Mouse (Mus musculus) ES-Bruce4 (cell line): ENCODE data around the gene 1700021F07Rik. TPM values are rescaled to one million over a fixed set of nuclear protein-coding genes. Genes with fewer than 3 reads are reported as not detected.

Source experiments
- H3K27ac ChIP-seq: 2 replicates; pipeline ENCODE4 v1.5.1; 2012; ENCODE audit warnings: low read length, inconsistent platforms; ENCODE audit not compliant: insufficient read depth
- H3K27me3 ChIP-seq: 2 replicates; pipeline ENCODE4 v1.6.1; 2012; ENCODE audit warnings: mild to moderate bottlenecking, low read length, inconsistent platforms; ENCODE audit not compliant: control insufficient read depth, poor library complexity, insufficient read depth, severe bottlenecking
- H3K36me3 ChIP-seq: 2 replicates; pipeline ENCODE4 v1.6.1; 2012; ENCODE audit warnings: inconsistent platforms, mild to moderate bottlenecking, low read length, moderate library complexity; ENCODE audit not compliant: control insufficient read depth, poor library complexity, insufficient read depth, severe bottlenecking
- H3K4me1 ChIP-seq: one replicate; pipeline ENCODE4 v1.8.1; 2011; ENCODE audit warnings: low read length; ENCODE audit not compliant: control insufficient read depth, insufficient read depth
- H3K4me3 ChIP-seq: 2 replicates; pipeline ENCODE4 v1.5.1; 2011; ENCODE audit warnings: low read depth, mild to moderate bottlenecking, low read length
- H3K9ac ChIP-seq: 2 replicates; pipeline ENCODE4 v1.6.1; 2012; ENCODE audit warnings: low read depth, mild to moderate bottlenecking, inconsistent platforms; ENCODE audit not compliant: poor library complexity, severe bottlenecking
- H3K9me3 ChIP-seq: replicated peaks from 2 replicates; pipeline ENCODE4 v1.6.1; 2012; ENCODE audit warnings: mild to moderate bottlenecking, low read length, inconsistent platforms; ENCODE audit not compliant: control insufficient read depth, poor library complexity, insufficient read depth, severe bottlenecking
- CTCF ChIP-seq: IDR thresholded peaks from one replicate; pipeline ENCODE4 v1.8.1; 2011; ENCODE audit warnings: low read depth, low read length
- EP300 ChIP-seq: IDR thresholded peaks from 2 replicates; pipeline ENCODE4 v1.6.1; 2011; ENCODE audit warnings: low read depth, low read length; ENCODE audit not compliant: insufficient read depth
- POLR2A ChIP-seq: IDR thresholded peaks from one replicate; pipeline ENCODE4 v1.8.1; 2011; ENCODE audit warnings: low read length; ENCODE audit not compliant: insufficient read depth
- polyA plus RNA-seq: library from polyadenylated mRNA; stranded (reverse); fragments of >200 nt; gene quantifications from 2 replicates; pipeline ENCODE4 v1.2.4, GENCODE M21; 2011; ENCODE audit warnings: low read depth; ENCODE audit not compliant: missing spikeins, insufficient read depth, insufficient read length

Gene 1700021F07Rik
- polyA plus RNA-seq, 1 experiment, result not detected

DNA sequence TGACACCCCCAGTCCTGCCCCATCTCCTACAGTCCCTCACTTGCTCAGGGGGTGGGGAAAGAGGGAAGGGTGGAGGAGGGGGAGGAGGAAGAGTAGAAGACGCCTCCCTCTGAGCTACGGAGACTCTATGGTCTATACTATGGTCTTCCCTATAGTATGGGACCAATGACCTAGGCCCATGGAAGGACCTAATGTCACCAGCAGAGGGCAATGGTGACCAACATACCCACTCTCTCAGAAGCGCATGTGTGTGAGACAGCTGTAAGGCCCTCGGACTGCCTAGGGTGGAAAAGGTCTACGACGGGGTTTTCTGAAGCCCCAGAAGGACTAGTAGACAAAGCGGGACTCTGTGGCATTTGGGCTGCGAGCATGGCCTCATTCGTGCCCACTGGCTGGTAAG, 31.5 kb downstream of the 1700021F07Rik start:
- Histone ChIP-seq H3K9me3 (no peaks in the 10 kb centered on the region), H3K4me1 (no peaks in the 10 kb centered on the region), H3K27me3 (no peaks in the 10 kb centered on the region), H3K27ac (no peak overlapping the region), H3K36me3 (no peaks in the 10 kb centered on the region), H3K9ac (no peak overlapping the region), H3K4me3 (no peak overlapping the region)
- TF ChIP-seq POLR2A (no peak), EP300 (no peak), CTCF (peak; percentile 66)

DNA sequence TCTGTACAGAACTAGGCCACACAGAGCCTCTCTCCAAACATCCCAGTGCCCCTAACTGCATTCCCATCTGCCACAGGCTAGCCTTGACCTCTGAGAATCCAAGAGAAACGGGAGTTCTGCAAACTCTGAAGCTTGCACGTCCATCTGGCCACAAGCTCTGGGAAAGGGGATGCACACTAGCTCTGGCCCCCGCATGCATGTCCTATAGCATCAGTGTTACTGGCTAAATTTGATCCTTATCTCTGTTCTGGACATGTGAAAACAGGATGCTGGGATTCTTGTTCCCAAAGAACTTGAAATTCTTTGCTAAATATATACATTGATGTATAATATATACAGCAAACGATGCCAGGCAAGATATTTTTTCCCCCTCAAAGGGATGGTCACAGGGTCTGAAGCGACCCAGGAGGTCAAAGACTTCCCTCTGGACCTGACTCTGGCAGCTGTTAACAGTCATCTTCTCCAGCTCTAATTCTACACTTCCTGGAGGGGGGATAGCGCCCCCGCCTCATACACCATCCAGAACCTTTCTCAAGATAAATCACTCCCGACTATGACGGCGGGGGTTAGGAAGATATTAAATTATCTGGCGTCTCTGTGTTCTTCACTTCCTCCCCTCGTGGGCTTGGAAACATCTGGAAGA, 36.5 kb downstream of the 1700021F07Rik start:
- no peak for TF ChIP-seq EP300
- TF ChIP-seq CTCF, result no peak
- TF ChIP-seq POLR2A, result no peak
- Histone ChIP-seq H3K9me3 (no peaks in the 10 kb centered on the region), H3K36me3 (no peaks in the 10 kb centered on the region), H3K4me3 (no peak overlapping the region), H3K27ac (no peak overlapping the region), H3K9ac (no peak overlapping the region), H3K4me1 (no peaks in the 10 kb centered on the region), H3K27me3 (no peaks in the 10 kb centered on the region)

DNA sequence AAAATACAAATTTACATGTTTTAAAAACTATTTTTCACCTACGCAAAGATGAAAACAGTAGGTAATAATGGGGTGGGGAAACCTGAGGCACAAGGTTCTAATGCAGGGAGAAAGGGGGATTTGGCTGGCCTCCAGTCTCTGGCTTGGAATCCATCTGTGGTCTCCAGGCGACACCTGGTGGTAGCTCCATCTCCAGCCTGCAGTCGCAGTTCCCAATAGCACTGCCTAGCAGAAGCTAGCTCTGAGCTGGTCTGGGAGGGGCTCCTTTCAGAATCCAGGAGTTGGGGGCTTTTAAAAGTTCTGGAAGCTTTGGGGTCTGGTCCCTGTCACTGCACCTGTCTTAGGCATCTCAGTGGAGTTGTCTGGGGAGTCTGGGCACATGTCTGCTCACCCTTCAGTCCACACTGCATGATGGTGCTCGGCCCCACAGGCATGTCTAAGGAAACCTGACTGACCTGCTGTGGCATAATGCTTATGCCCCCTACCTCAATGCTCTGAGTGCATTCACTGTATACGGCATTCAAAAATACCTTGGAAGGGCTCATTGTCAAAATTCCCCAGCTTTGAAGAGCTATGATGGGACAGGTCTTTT, 39.6 kb downstream of the 1700021F07Rik start:
- Histone ChIP-seq H3K36me3 (no peaks in the 10 kb centered on the region), H3K9me3 (no peaks in the 10 kb centered on the region), H3K27me3 (no peaks in the 10 kb centered on the region), H3K9ac (no peak overlapping the region), H3K4me3 (no peak overlapping the region), H3K27ac (no peak overlapping the region), H3K4me1 (no peaks in the 10 kb centered on the region)
- TF ChIP-seq POLR2A, result no peak
- TF ChIP-seq EP300, result no peak
- peak; percentile 85 for TF ChIP-seq CTCF

DNA sequence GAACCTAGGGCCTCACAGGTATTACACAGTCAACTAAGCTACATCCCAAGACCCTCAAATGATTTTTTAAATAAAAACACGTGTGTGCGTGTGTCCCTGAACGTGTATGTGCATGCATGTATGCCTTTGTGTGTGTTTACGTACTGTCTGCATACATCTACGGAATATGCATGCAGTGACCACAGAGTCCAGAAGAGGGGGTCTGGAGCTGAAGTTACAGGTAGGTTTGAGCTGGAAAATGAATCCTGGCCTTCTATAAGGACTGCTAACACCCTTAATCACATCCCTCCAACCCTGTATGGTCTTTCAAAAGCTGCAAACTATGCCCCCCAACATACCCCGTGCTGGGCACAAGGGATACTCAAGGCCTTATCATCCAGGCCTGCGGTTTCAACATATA, 41.0 kb downstream of the 1700021F07Rik start:
- Histone ChIP-seq H3K9me3 (no peaks in the 10 kb centered on the region), H3K4me3 (no peak overlapping the region), H3K9ac (no peak overlapping the region), H3K36me3 (no peaks in the 10 kb centered on the region), H3K27ac (no peak overlapping the region), H3K4me1 (no peaks in the 10 kb centered on the region), H3K27me3 (no peaks in the 10 kb centered on the region)
- TF ChIP-seq CTCF (no peak), EP300 (no peak), POLR2A (no peak)

DNA sequence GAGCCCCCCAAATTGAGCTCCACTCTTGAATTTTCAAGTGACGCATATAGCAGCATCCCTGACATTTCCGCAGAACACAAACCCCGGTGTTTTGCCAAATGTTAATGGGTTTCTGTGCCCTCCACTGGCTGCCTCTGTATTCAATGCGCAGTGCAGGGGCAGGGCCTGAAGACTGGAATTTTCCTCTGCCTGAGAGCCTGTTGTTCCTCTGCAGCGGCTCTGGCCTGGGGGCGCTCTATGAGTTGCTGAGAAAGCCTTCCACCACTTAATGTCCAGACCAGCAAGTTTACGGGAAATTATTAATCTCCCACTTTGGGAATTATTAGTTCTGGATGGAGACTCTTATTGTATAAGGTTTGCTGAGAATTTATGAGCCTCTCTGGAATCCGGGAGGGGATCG, 41.8 kb downstream of the 1700021F07Rik start:
- H3K9me3 ChIP-seq, result no peaks in the 10 kb centered on the region
- H3K27me3 ChIP-seq, result no peaks in the 10 kb centered on the region
- TF ChIP-seq EP300, result no peak
- TF ChIP-seq CTCF, result no peak
- no peak for TF ChIP-seq POLR2A
- H3K27ac ChIP-seq, result no peak overlapping the region
- H3K9ac ChIP-seq, result no peak overlapping the region
- H3K36me3 ChIP-seq, result no peaks in the 10 kb centered on the region
- no peaks in the 10 kb centered on the region for H3K4me1 ChIP-seq
- no peak overlapping the region for H3K4me3 ChIP-seq

Other genes with a start within 250 kb of the 1700021F07Rik start
- gene Pmepa1, start 246.1 kb upstream of the 1700021F07Rik start, polyA plus RNA-seq, result 25.1 and 28.5 TPM in 2 replicates
- gene Ankrd60, start 55.8 kb downstream of the 1700021F07Rik start, polyA plus RNA-seq, result not detected in 2 replicates
- 21.0 and 27.7 TPM in 2 replicates for gene Rab22a, start 137.2 kb downstream of the 1700021F07Rik start, polyA plus RNA-seq
- gene 1700010B08Rik, start 196.8 kb downstream of the 1700021F07Rik start, polyA plus RNA-seq, result not detected in 2 replicates
- gene Vapb, start 214.9 kb downstream of the 1700021F07Rik start, polyA plus RNA-seq, result 56.4 and 58.7 TPM in 2 replicates